Mouse (Mus musculus) retina, adult 2 months (tissue): ENCODE data around the gene Notum.
"Not testable (repeated sequence)": the region's sequence is repeated elsewhere in the genome, so short reads cannot be mapped to it uniquely, and the experiment has no call there.

Experiments
- DNase-seq: peaks from one replicate; pipeline ENCODE4 v3.0.0-alpha.2; 2012; ENCODE audit warnings: low read depth, low spot score

Notum gene

GRCm38 (mm10) chr11:120675875-120676274, 14.9 kb upstream of the Notum start:
- DNase-seq = not testable (repeated sequence)

- DNase-seq = no peak
Measured at GRCm38 (mm10) chr11:120673594-120674122, 12.7 kb upstream of the Notum start.

GRCm38 (mm10) chr11:120672687-120673593, 12.0 kb upstream of the Notum start, which contains the start of gene Aspscr1:
Aspscr1 (plus strand) TSS chr11:120672973.
- peak; percentile 75 for DNase-seq

- DNase-seq = no peak
Measured at GRCm38 (mm10) chr11:120666617-120667016, 5.6 kb upstream of the Notum start.

- DNase-seq = peak; percentile 11
Measured at GRCm38 (mm10) chr11:120665406-120665805, 4.4 kb upstream of the Notum start.

GRCm38 (mm10) chr11:120663714-120664113, 2.7 kb upstream of the Notum start:
- no peak for DNase-seq

- DNase-seq = no peak
Measured at GRCm38 (mm10) chr11:120662759-120663158, 1.8 kb upstream of the Notum start.

- DNase-seq = no peak
Measured at GRCm38 (mm10) chr11:120660301-120661075, 487 bp downstream of the Notum start.

GRCm38 (mm10) chr11:120659509-120660300, 1.3 kb downstream of the Notum start:
- DNase-seq = no peak

- peak; percentile 36 for DNase-seq
Measured at GRCm38 (mm10) chr11:120658876-120659410, 2.0 kb downstream of the Notum start.

- no peak for DNase-seq
Measured at GRCm38 (mm10) chr11:120657301-120657700, 3.7 kb downstream of the Notum start.

GRCm38 (mm10) chr11:120654741-120655140, 6.2 kb downstream of the Notum start:
- DNase-seq = no peak

- no peak for DNase-seq
Measured at GRCm38 (mm10) chr11:120651872-120652271, 9.1 kb downstream of the Notum start.

- DNase-seq = no peak
Measured at GRCm38 (mm10) chr11:120648001-120648476, 12.9 kb downstream of the Notum start, which contains the start of gene Myadml2. Myadml2 (minus strand) TSS chr11:120648158.

- no peak for DNase-seq
Measured at GRCm38 (mm10) chr11:120647047-120647830, 13.7 kb downstream of the Notum start.

- peak; percentile 62 for DNase-seq
Measured at GRCm38 (mm10) chr11:120643601-120643987, 17.4 kb downstream of the Notum start, which contains the start of gene Pycr1. Pycr1 (minus strand) TSS chr11:120643769.

- no peak for DNase-seq
Measured at GRCm38 (mm10) chr11:120642939-120643600, 17.9 kb downstream of the Notum start.

- DNase-seq = no peak
Measured at GRCm38 (mm10) chr11:120641869-120642268, 19.1 kb downstream of the Notum start.

GRCm38 (mm10) chr11:120641255-120641654, 19.7 kb downstream of the Notum start:
- no peak for DNase-seq
